Mouse (Mus musculus): Measurements from ENCODE around the gene Stx3. TPM values are rescaled to one million over a fixed set of nuclear protein-coding genes. Genes with fewer than 3 reads are reported as not detected.

Gene Stx3
- 24.8 and 30.6 TPM in 2 replicates for polyA plus RNA-seq (2012; rRNA removed)

GRCm38 (mm10) chr19:11819143-11819700, at the start of gene Stx3:
Stx3 (minus strand) TSS chr19:11819403.
- WGBS, result under 1% methylated on average over 20 of the region's 20 CpGs

GRCm38 (mm10) chr19:11867837-11868236, 48.6 kb upstream of the Stx3 start:
- DNase-seq (ENCODE audit: low read depth, low spot score), result no peak
- WGBS, result 83% methylated on average over 2 of the region's 2 CpGs

More at GRCm38 (mm10) chr19:11819143-11819700, at the start of gene Stx3:
- DNase-seq (ENCODE audit: low read depth, low spot score), result no peak

- DNase-seq (ENCODE audit: low read depth, low spot score), result no peak
- WGBS, result 98% methylated on average over 1 of the region's 1 CpGs
Observed at GRCm38 (mm10) chr19:11860966-11861365, 41.8 kb upstream of the Stx3 start, which contains the start of gene Olfr1418. Olfr1418 (minus strand) TSS chr19:11861066.

GRCm38 (mm10) chr19:11856506-11856905, 37.3 kb upstream of the Stx3 start:
- DNase-seq (ENCODE audit: low read depth, low spot score), result no peak
- 65% methylated on average over 6 of the region's 6 CpGs for WGBS

DNA sequence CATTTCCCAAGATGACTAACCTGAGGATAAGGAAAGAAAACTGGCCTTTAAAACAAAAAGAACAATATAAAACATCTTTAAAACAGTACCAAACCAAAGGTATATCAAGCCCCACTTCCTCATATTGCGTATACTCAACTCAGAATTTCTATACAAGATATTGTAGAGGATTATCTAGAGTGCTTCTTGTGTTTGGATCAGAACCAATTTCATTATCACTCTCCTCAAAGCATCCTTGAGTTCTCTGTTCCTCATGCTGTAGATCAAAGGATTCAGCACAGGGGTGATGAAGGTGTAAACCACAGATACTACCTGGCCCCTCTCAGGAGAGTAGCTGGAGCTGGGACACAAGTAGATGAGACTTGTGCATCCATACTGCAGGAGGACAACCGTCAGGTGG, 35.6 kb upstream of the Stx3 start:
- 88% methylated on average over 2 of the region's 2 CpGs for WGBS
- no peak for DNase-seq (ENCODE audit: low read depth, low spot score)

- 56% methylated on average over 4 of the region's 4 CpGs for WGBS
- no peak for DNase-seq (ENCODE audit: low read depth, low spot score)
Observed at GRCm38 (mm10) chr19:11852652-11853051, 33.4 kb upstream of the Stx3 start.

- DNase-seq (ENCODE audit: low read depth, low spot score), result no peak
- 85% methylated on average over 4 of the region's 4 CpGs for WGBS
Observed at GRCm38 (mm10) chr19:11846333-11846732, 27.1 kb upstream of the Stx3 start.

DNA sequence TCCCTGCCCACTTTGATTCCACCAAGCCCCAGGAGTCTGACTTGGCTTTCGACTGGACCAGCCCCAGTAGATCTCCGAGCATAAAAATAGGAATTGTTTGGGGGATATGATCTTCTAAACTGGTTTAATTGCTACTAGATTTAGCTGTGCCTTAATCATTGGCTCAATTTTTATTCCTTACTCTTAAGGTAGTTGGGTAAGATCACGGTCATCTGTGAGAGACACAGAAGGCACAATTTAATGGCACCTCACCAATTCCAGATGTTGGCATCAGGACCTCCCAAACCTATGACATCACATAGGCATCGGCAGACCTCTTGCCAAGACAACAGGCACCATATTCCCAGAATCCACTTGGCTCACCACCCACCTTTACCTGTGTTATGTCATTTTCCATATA, 19.9 kb upstream of the Stx3 start, which contains the start of gene Olfr1417:
Gene Olfr1417 (minus strand): TSS at position 101 of the 400 bp plus-strand sequence.
- 86% methylated on average over 4 of the region's 4 CpGs for WGBS
- no peak for DNase-seq (ENCODE audit: low read depth, low spot score)

DNA sequence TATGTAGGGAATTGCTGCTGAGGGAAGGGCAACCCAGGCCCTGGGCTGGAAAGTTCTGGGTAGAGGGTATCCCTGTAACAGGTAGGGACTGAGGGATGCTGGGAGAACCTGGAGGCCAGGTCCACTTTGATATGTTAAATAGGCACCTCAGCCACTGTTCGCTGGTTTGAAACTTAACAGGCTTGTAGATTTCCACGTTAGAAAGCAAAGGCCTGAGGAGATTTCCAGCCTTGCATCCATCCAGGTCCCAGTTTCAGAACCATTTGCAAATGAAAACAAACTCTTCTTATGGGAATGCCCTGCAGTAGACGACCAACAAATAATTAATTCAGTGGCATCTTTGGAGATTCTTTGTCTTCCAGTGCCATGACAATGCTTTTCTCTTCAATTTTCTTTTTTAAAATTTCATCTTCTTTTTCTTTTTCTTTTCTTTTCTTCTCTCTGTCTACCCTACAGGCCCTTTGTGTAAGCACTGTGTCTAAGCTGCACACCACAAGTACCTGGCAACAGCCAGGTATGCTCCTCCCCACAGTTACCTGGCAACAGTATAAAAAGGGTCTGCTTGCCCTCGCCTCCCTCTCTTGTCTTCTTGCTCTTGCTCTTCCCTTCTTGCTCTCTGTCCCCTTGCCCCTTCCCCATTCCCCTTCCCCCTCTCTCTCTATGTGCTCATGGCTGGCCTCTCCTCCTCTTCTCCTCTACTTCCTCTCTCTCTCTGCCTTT, 4.3 kb upstream of the Stx3 start:
- 69% methylated on average over 4 of the region's 4 CpGs for WGBS
- DNase-seq (ENCODE audit: low read depth, low spot score), result no peak

DNA sequence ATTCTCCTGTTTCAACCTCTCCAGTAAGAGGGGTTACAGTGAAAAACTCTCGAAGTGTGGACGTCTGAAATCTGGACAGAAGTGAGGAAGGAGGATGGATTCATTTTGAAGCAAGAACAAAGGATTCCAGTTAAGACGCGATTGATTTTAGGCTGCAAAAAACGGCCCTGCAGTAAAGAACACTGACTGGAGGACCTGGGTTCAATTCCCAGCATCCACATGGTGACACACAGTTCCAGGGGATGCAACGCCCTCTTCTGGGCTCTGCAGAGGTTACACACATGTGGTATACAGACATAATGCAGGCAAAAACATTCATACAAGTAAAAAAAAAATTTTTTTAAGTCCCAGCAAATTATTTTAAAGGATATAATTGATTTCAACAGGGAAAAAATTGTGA, 1.0 kb upstream of the Stx3 start:
- no peak for DNase-seq (ENCODE audit: low read depth, low spot score)
- WGBS, result 23% methylated on average over 6 of the region's 6 CpGs

DNA sequence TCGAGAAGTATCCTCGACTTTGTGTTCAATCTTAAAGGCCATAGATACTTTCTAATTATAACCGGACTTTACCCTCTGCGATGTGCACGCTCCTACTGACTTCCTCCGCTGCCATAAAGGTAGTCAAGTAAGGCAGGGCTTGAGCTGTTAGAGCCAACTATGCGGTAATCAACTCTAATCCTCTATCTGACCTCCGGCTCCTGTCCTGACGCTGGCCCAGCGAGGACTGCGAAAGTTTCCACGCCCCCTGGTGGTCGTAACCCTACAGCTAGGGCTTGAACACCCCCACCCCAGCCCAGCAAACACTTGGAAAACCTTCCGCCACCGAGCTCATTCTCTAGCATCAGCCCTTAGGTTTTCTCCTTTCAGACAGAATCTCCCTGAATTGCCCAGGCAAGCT, 597 bp upstream of the Stx3 start:
- peak; percentile 65 for DNase-seq (ENCODE audit: low read depth, low spot score)
- WGBS, result under 1% methylated on average over 15 of the region's 15 CpGs

DNA sequence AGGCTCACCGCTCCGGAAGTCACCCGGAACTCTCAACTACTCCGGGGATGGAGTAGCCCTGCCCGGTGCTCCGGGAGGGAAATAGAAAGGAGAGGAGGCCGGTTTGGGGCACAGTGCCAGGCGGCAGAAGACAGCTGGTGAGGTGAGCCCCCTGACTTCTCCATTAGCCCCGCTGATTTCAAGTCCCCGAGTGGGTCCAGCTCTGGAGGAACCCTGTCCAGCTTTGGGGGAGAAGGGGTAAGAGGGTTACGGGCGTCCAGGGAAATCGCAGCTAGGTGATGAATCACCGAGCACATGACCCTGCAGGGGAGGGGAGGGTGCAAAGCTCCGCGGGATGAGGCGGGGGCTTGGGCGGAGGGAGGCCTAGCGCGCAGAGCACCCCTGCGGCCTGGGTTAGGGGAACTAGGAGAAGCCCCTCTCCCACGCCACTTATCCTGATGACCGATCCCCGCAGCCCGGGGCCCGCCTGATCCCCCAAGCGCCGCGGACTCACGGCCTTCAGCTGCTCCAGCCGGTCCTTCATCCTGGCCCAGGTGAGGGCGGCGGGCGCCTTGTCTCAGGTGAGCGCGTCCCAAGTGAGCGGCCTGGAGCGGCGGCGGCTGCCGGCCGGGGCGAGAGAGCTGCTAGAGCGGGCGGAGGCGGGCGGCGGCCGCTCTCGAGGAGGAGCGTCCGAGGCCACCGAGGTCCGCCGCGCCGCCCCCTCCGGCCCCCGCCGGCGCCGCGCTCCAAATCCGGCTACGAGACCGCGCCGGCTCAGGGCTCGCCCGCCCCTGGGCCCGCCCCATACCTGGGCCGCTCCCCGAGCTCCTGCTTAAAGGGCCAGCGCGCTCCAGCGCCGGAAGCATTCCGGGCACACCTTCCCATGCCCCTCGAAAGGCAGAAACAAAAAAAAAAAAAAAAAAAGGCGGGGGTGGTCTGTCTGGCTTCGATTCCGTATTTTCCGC, 732 bp downstream of the Stx3 start:
- WGBS, result under 1% methylated on average over 73 of the region's 83 CpGs
- DNase-seq (ENCODE audit: low read depth, low spot score), result no peak

- WGBS, result 40% methylated on average over 5 of the region's 5 CpGs
Observed at GRCm38 (mm10) chr19:11817586-11817985, 1.6 kb downstream of the Stx3 start.

GRCm38 (mm10) chr19:11816706-11817105, 2.5 kb downstream of the Stx3 start:
- no peak for DNase-seq (ENCODE audit: low read depth, low spot score)
- 68% methylated on average over 6 of the region's 6 CpGs for WGBS

More at GRCm38 (mm10) chr19:11817586-11817985, 1.6 kb downstream of the Stx3 start:
- no peak for DNase-seq (ENCODE audit: low read depth, low spot score)

DNA sequence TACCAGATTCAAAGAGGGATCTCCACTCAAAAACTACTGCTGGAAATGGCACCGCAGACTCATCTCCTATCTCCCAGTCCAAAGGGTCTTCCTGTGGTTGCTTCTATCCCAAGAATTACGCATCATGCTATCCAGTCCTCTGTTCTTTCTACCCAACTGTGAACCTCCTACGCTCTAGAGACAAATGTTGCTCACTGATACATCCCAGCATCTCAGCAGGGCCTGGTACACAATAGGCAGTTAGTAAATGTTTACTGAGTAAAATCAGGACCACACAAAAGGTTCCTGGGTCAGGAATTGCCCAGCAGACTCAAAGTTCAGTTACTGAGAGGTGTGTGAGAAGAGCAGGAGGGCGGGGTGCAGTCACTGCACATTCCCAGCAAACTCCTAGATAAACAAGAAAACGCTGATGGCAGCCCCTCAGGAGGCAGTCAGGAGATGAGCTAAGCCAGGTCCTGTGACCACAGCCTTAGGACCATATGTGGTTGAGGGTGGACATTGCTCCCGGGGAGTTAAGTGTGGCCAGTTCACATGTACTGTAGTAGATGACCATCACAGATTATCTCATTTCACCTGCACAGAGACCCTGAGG, 4.4 kb downstream of the Stx3 start:
- no peak for DNase-seq (ENCODE audit: low read depth, low spot score)
- 68% methylated on average over 6 of the region's 6 CpGs for WGBS

- no peak for DNase-seq (ENCODE audit: low read depth, low spot score)
- WGBS, result 64% methylated on average over 8 of the region's 8 CpGs
Observed at GRCm38 (mm10) chr19:11813649-11814048, 5.6 kb downstream of the Stx3 start.

GRCm38 (mm10) chr19:11813136-11813535, 6.1 kb downstream of the Stx3 start:
- 65% methylated on average over 4 of the region's 4 CpGs for WGBS
- no peak for DNase-seq (ENCODE audit: low read depth, low spot score)

- DNase-seq (ENCODE audit: low read depth, low spot score), result no peak
Observed at GRCm38 (mm10) chr19:11811688-11812365, 7.4 kb downstream of the Stx3 start.

GRCm38 (mm10) chr19:11810856-11811255, 8.3 kb downstream of the Stx3 start:
- DNase-seq (ENCODE audit: low read depth, low spot score), result no peak
- 67% methylated on average over 1 of the region's 1 CpGs for WGBS

More at GRCm38 (mm10) chr19:11811688-11812365, 7.4 kb downstream of the Stx3 start:
- 76% methylated on average over 5 of the region's 5 CpGs for WGBS

Data from large intestine, adult 2 months (tissue).